Mouse (Mus musculus) hindlimb bud, embryonic 11.5 days (tissue): ENCODE measurements around the gene Prdm5.
A peak's percentile ranks its signal among the peaks of the same experiment; 100 is the strongest.

ENCODE experiments used
- DNase-seq: peaks from one replicate; pipeline ENCODE4 v3.0.0-alpha.2; 2012; ENCODE audit warnings: low read depth, low spot score; ENCODE audit errors: extremely low spot score

The Prdm5 gene

GRCm38 (mm10) chr6:65778861-65779688 lies at the start of gene Prdm5:
Gene Prdm5 (plus strand): TSS chr6:65778988.
- DNase-seq: no peak

GRCm38 (mm10) chr6:65739442-65739841 lies 39.3 kb upstream of the Prdm5 start:
- no peak for DNase-seq

GRCm38 (mm10) chr6:65743144-65743870 lies 35.5 kb upstream of the Prdm5 start:
- DNase-seq: no peak

- DNase-seq: no peak
Observed at GRCm38 (mm10) chr6:65743871-65744202, 35.0 kb upstream of the Prdm5 start.

- DNase-seq: no peak
Observed at GRCm38 (mm10) chr6:65758214-65758613, 20.6 kb upstream of the Prdm5 start.

- DNase-seq: no peak
Observed at GRCm38 (mm10) chr6:65759174-65759573, 19.6 kb upstream of the Prdm5 start.

GRCm38 (mm10) chr6:65760073-65760472 lies 18.7 kb upstream of the Prdm5 start:
- no peak for DNase-seq

GRCm38 (mm10) chr6:65764459-65764858 lies 14.3 kb upstream of the Prdm5 start:
- DNase-seq: no peak

- no peak for DNase-seq
Observed at GRCm38 (mm10) chr6:65765057-65765456, 13.7 kb upstream of the Prdm5 start.

- DNase-seq: no peak
Observed at GRCm38 (mm10) chr6:65765752-65766397, 12.9 kb upstream of the Prdm5 start.

- DNase-seq: no peak
Observed at GRCm38 (mm10) chr6:65767911-65768310, 10.9 kb upstream of the Prdm5 start.

- no peak for DNase-seq
Observed at GRCm38 (mm10) chr6:65773566-65773965, 5.2 kb upstream of the Prdm5 start.

- no peak for DNase-seq
Observed at GRCm38 (mm10) chr6:65779689-65780233, 973 bp downstream of the Prdm5 start.

- DNase-seq: no peak
Observed at GRCm38 (mm10) chr6:65781441-65781840, 2.7 kb downstream of the Prdm5 start.

GRCm38 (mm10) chr6:65783670-65784069 lies 4.9 kb downstream of the Prdm5 start:
- no peak for DNase-seq

- no peak for DNase-seq
Observed at GRCm38 (mm10) chr6:65792923-65793322, 14.1 kb downstream of the Prdm5 start.

GRCm38 (mm10) chr6:65796552-65796951 lies 17.8 kb downstream of the Prdm5 start:
- no peak for DNase-seq

GRCm38 (mm10) chr6:65797276-65797675 lies 18.5 kb downstream of the Prdm5 start:
- no peak for DNase-seq

- DNase-seq: no peak
Observed at GRCm38 (mm10) chr6:65798390-65798789, 19.6 kb downstream of the Prdm5 start.

- peak; percentile 47 for DNase-seq
Observed at GRCm38 (mm10) chr6:65811685-65812084, 32.9 kb downstream of the Prdm5 start.

- no peak for DNase-seq
Observed at GRCm38 (mm10) chr6:65818039-65818747, 39.4 kb downstream of the Prdm5 start.
